Mouse (Mus musculus) neural tube, embryonic 10.5 days (tissue): ENCODE measurements around the gene Add1.

ENCODE experiments used
- DNase-seq: peaks from one replicate; pipeline ENCODE4 v3.0.0-alpha.2; 2017; ENCODE audit warnings: low spot score; ENCODE audit errors: extremely low spot score

The Add1 gene

GRCm38 (mm10) chr5:34573268-34574221 lies at the start of gene Add1:
Gene Add1, plus strand, starts transcription at chr5:34573664.
- peak; percentile 97 for DNase-seq

DNA sequence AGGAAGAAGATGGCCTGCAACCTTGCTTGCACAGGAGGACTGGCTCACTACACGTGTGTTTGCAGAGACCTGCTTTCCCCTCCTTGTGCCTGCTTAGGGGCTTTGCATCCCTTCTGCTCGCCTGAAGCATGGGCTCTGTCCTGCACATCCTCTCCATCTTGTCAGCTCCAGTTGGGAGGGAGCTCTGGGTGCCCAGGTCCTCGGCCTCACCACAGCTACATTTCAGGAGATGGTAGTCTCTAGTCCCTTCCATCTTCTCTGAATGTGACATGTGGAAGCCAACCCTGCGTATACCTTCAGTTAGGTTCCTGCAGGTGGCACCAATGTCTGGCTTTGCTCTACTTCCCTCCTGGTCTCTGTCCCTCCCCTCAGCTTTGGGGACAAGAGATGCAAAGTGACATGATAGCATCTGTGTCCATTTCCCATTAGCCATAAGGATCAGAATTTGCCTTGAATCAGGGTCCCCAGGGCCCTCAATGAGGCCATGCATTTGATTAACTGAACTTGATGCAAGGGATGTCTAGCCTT lies 49.4 kb upstream of the Add1 start:
- DNase-seq: no peak

- no peak for DNase-seq
Observed at GRCm38 (mm10) chr5:34524511-34524910, 49.0 kb upstream of the Add1 start.

DNA sequence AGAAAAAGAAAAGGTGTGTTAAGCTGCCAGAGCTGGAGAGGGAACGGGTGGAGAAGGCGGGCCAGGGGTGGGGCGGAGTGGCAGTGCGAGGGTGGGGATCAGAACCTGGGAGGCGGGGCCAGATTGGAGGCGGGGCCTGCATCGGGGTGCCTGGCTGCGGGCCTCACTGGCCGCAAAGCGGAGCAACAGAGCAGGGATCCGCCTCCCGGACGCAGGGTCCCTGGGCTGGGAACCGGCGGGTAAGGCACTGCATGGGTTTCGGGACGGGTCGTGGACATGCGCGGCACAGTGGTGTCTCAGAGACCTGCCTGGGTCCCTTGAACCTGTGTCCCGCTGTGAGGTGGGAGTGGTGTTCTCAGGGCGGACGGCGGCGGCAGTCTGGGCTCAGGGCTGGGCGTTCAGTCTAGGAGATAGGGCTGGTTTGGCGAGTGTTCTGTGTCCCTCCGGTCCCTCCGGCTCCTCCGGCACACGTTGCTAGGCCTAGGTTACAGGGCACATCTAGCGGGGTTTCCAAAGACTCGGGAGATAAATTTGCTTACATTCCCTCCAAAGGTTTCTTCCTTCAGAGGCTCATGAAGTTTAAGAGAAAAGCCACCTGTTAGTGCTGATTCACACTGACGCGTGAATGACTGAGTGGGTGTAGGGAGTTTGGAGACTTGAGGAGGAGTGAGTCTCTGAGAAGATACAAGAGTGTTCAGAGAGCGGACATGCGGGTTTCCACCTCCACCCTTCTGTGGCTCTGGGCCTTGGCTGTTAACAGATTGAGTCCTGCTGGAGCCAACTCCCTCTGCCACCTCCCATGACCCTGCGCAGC lies 47.6 kb upstream of the Add1 start, which contains the start of gene Sh3bp2:
Sh3bp2 (plus strand) TSS at position 176 of the 814 bp plus-strand sequence.
- DNase-seq: peak; percentile 89

- no peak for DNase-seq
Observed at GRCm38 (mm10) chr5:34526477-34526775, 47.0 kb upstream of the Add1 start.

GRCm38 (mm10) chr5:34527352-34527751 lies 46.1 kb upstream of the Add1 start:
- no peak for DNase-seq

DNA sequence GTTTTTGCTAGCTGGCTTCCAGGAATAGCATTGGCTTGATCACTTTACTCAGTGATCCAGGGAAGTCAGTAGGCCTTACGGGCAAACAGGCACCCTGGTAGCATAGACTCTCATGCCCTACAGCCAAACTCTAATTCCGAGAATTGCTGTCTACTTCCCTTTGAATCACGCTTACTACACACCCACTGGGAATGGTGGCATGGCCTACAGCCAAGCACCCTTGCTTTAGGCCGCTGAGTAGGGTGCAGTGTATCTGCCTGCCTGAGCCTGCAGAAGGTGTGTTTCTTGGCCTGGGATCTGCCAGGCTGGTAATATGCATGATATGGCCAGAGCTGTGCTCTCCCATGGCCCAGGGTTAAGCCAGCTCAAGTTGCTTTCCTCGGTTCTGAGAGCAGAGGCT lies 44.7 kb upstream of the Add1 start:
- DNase-seq: no peak

GRCm38 (mm10) chr5:34530116-34530515 lies 43.3 kb upstream of the Add1 start:
- no peak for DNase-seq

DNA sequence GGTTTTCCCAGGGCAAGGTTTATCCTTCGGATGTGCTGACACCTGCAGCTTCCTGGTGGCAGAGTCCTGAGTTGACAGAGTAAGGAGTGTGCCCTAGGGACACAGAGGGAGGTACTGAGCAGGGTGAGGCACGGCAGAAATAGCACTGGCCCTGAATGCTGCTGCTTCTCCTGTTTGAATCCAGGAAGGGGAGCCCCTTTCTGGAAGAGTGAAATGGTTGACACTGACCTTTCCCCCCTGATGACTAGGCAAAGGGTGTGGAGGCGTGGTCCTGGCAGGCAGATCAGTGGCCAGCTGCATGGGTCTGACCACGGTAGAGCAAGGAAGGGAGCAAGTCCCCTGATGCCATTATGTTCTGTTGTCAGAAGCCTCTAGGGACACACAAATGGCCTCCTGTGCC lies 42.8 kb upstream of the Add1 start:
- no peak for DNase-seq

GRCm38 (mm10) chr5:34533066-34533465 lies 40.4 kb upstream of the Add1 start:
- no peak for DNase-seq

GRCm38 (mm10) chr5:34533820-34534219 lies 39.6 kb upstream of the Add1 start:
- DNase-seq: no peak

- no peak for DNase-seq
Observed at GRCm38 (mm10) chr5:34534776-34535581, 38.5 kb upstream of the Add1 start.

DNA sequence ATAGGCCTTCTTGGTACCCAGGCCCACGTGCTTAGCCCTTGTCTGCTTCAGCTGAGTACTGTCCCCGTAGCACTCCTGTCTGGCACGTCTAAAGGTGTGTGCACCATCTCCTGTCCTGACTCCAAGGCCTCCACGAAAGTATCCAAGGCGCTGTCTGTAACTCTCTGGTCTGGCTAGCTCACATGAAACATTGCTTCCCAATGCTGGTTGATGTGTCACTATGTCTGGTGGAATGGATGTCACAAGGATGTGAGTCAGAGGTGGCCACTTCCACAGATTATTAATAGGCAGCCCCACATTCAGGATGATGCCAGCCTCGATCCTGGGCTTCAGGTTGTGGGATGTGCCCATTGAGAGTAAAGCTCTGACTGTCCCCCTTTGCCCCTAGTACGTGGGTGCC lies 37.6 kb upstream of the Add1 start:
- no peak for DNase-seq

GRCm38 (mm10) chr5:34538079-34538478 lies 35.4 kb upstream of the Add1 start:
- DNase-seq: no peak

- DNase-seq: no peak
Observed at GRCm38 (mm10) chr5:34538527-34538926, 34.9 kb upstream of the Add1 start.

- DNase-seq: no peak
Observed at GRCm38 (mm10) chr5:34539121-34539520, 34.3 kb upstream of the Add1 start.

- DNase-seq: no peak
Observed at GRCm38 (mm10) chr5:34542166-34542565, 31.3 kb upstream of the Add1 start.

DNA sequence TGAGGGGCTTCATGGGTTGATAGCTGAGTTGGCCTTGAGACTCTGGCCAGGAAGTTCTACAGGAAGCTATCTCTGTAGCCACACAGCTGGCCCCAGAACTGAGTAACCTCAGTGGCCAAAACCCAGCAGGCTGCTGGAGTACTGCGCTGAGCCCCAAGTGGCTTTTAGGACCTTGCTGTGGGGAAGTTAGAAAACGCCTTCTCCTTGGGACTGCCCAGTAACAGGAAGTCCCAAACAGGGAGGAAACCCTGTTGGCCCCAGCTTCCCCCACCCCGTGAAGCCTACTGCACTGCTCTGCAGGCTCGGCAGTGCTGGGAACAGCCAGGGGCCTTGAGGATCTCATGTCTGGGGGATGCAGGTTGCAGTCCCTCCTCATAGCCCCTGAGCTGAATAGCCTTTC lies 30.4 kb upstream of the Add1 start:
- DNase-seq: no peak

DNA sequence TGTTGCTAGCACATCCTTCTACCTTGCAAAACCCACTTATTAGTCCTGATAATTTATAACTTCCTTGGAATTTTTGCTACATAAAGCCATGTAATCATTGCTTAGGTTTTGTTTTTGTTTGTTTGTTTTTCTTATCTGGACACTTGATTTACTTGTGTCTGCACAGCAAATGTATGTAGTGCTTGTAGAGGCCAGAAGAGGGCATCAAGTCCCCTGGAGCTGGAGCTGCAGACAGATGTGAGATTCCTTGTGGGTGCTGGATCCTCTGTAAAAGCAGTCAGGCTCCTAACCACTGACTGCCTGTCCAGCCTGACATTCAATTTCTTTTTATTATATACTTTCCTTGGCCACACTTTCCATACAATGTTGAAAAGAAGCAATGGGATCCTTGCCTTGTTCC lies 26.1 kb upstream of the Add1 start:
- DNase-seq: no peak

GRCm38 (mm10) chr5:34549135-34549482 lies 24.4 kb upstream of the Add1 start:
- DNase-seq: no peak

- DNase-seq: peak; percentile 78
Observed at GRCm38 (mm10) chr5:34549483-34550221, 23.8 kb upstream of the Add1 start.
